Mouse (Mus musculus) midbrain, embryonic 15.5 days (tissue): ENCODE data around the gene Phlda3. TPM values are rescaled to one million over a fixed set of nuclear protein-coding genes. Genes with fewer than 3 reads are reported as not detected.

ENCODE experiments used
- polyA plus RNA-seq: library from polyadenylated mRNA; unstranded; fragments of >200 nt; fragmentation: Nextera tagmentation; extraction: Ambion mirVana; gene quantifications from 2 replicates; pipeline ENCODE4 v1.2.1, GENCODE M21; 2015

Phlda3 gene
- polyA plus RNA-seq, 1 experiment from 2014 or later, result 27.6 TPM

Other genes with a start within 250 kb of the Phlda3 start
- gene Nav1, start 158.8 kb upstream of the Phlda3 start, polyA plus RNA-seq, result 52.6 and 59.4 TPM in 2 replicates
- 13.9 and 14.7 TPM in 2 replicates for gene Csrp1, start 46.1 kb upstream of the Phlda3 start, polyA plus RNA-seq
- 0.56 and 1.9 TPM in 2 replicates for gene Tnni1, start 13.3 kb downstream of the Phlda3 start, polyA plus RNA-seq
- 0.69 and 1.4 TPM in 2 replicates for gene Lad1, start 52.5 kb downstream of the Phlda3 start, polyA plus RNA-seq
- gene Tnnt2, start 70.2 kb downstream of the Phlda3 start, polyA plus RNA-seq, result 0.71 and 13.1 TPM in 2 replicates
- 0.05 and 0.25 TPM in 2 replicates for gene Pkp1, start 153.1 kb downstream of the Phlda3 start, polyA plus RNA-seq
- gene Igfn1, start 240.2 kb downstream of the Phlda3 start, polyA plus RNA-seq, result not detected in 2 replicates
- gene Tmem9, start 242.0 kb downstream of the Phlda3 start, polyA plus RNA-seq, result 150 and 154 TPM in 2 replicates